Mouse (Mus musculus) kidney, embryonic 16.5 days (tissue): Measurements from ENCODE around the gene Denr. TPM values are rescaled to one million over a fixed set of nuclear protein-coding genes. Genes with fewer than 3 reads are reported as not detected.

ENCODE experiments used
- ATAC-seq: fragments of 200-750 bp; cut with Nextera tagmentation; 2 replicates; pipeline ENCODE4 v1.8.0; 2017; ENCODE audit warnings: moderate TSS enrichment; ENCODE audit not compliant: low FRiP score, low TSS enrichment
- H3K27ac ChIP-seq: fragments of 300-500 bp; sonication (generic); 2 replicates; pipeline ENCODE4 v1.5.1; 2014; ENCODE audit warnings: low read length
- H3K27me3 ChIP-seq: fragments of 300-500 bp; sonication (generic); 2 replicates; pipeline ENCODE4 v1.6.1; 2014; ENCODE audit warnings: low read length, control low read depth, mixed read lengths; ENCODE audit not compliant: insufficient read depth
- H3K36me3 ChIP-seq: fragments of 300-500 bp; sonication (generic); 2 replicates; pipeline ENCODE4 v1.6.1; 2014; ENCODE audit warnings: low read length, control low read depth, mixed read lengths; ENCODE audit not compliant: insufficient read depth
- H3K4me1 ChIP-seq: fragments of 300-500 bp; sonication (generic); 2 replicates; pipeline ENCODE4 v1.6.1; 2014; ENCODE audit warnings: low read length, control low read depth, mixed read lengths; ENCODE audit not compliant: insufficient read depth
- H3K4me2 ChIP-seq: fragments of 300-500 bp; sonication (generic); replicated peaks from 2 replicates; pipeline ENCODE4 v1.6.1; 2014; ENCODE audit warnings: low read depth, low read length
- H3K4me3 ChIP-seq: fragments of 300-500 bp; sonication (generic); 2 replicates; pipeline ENCODE4 v1.5.1; 2014; ENCODE audit warnings: mild to moderate bottlenecking, low read length
- H3K9ac ChIP-seq: fragments of 300-500 bp; sonication (generic); replicated peaks from 2 replicates; pipeline ENCODE4 v1.6.1; 2014; ENCODE audit warnings: low read length
- H3K9me3 ChIP-seq: fragments of 300-500 bp; sonication (generic); 2 replicates; pipeline ENCODE4 v1.6.1; 2016; ENCODE audit warnings: low read length, control low read depth
- WGBS: fragments of 180-500 bp; shearing (Covaris S2); extraction: QIAGEN DNeasy Blood & Tissue Kit; methylation state at CpG from one replicate; pipeline ENCODE4 v1.1.7; 2014; 5-methylcytosine and 5-hydroxymethylcytosine counted together
- polyA plus RNA-seq: library from polyadenylated mRNA; unstranded; fragments of >200 nt; fragmentation: Nextera tagmentation; extraction: Ambion mirVana; gene quantifications from 2 replicates; pipeline ENCODE4 v1.2.1, GENCODE M21; 2015

Gene Denr
- polyA plus RNA-seq, 1 experiment from 2014 or later, result 107 TPM

- peak overlapping the region; percentile 87 for H3K9ac ChIP-seq
- ATAC-seq, result no peak
- peak overlapping the region; percentile 89 for H3K4me2 ChIP-seq
- peak overlapping the region; percentile 77 for H3K4me3 ChIP-seq
- H3K9me3 ChIP-seq, result no peaks in the 10 kb centered on the region
- H3K27me3 ChIP-seq, result 0 out of 2 replicates have a peak, but pooled peaks cover 2% of the 10 kb centered on the region
- peaks cover 49% of the 10 kb centered on the region for H3K4me1 ChIP-seq
- 16% methylated on average over 11 of the region's 11 CpGs for WGBS
- no peaks in the 10 kb centered on the region for H3K36me3 ChIP-seq
- peak overlapping the region; percentile 81 for H3K27ac ChIP-seq
Measured at GRCm38 (mm10) chr5:123974616-123975111, 67.7 kb downstream of the Denr start.

GRCm38 (mm10) chr5:123975668-123976180, 68.7 kb downstream of the Denr start:
- Histone ChIP-seq H3K4me3 (peak overlapping the region; percentile 77; the same call in 1 of the 2 replicates), H3K36me3 (no peaks in the 10 kb centered on the region), H3K4me2 (peak overlapping the region; percentile 89), H3K9ac (peak overlapping the region; percentile 45; the same call in 1 of the 2 replicates), H3K9me3 (no peaks in the 10 kb centered on the region), H3K27ac (peak overlapping the region; percentile 81), H3K27me3 (0 out of 2 replicates have a peak, but pooled peaks cover 2% of the 10 kb centered on the region), H3K4me1 (peaks cover 52% of the 10 kb centered on the region)
- ATAC-seq, result peak; percentile 36
- 49% methylated on average over 6 of the region's 6 CpGs for WGBS

DNA sequence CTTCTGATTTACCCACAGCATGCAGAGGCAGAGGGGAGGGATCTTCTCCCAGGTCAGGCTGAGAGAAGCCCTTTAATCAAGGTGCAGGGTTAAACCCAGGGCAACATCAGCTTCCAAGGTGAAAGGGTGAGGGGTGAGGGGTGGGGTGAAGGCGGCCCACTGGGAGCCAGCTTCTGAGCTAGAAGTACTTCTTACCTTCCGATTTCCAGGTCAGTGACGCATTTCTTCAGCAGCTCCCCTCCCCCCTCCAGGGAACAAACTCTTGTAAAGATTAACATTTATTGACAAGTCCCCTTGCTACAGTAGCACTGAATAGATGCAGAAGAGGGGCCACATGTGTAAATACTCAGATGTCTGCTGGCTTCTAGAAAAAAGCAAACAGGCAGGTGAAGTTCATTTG, 70.3 kb downstream of the Denr start:
- Histone ChIP-seq H3K36me3 (no peaks in the 10 kb centered on the region), H3K4me3 (no peak overlapping the region), H3K9ac (no peak overlapping the region), H3K4me1 (peaks cover 52% of the 10 kb centered on the region), H3K27ac (peak overlapping the region; percentile 81), H3K27me3 (0 out of 2 replicates have a peak, but pooled peaks cover 2% of the 10 kb centered on the region), H3K4me2 (0 out of 2 replicates have a peak overlapping the region, but pooled peaks have one; percentile 1), H3K9me3 (no peaks in the 10 kb centered on the region)
- WGBS, result 45% methylated on average over 3 of the region's 3 CpGs
- no peak for ATAC-seq

DNA sequence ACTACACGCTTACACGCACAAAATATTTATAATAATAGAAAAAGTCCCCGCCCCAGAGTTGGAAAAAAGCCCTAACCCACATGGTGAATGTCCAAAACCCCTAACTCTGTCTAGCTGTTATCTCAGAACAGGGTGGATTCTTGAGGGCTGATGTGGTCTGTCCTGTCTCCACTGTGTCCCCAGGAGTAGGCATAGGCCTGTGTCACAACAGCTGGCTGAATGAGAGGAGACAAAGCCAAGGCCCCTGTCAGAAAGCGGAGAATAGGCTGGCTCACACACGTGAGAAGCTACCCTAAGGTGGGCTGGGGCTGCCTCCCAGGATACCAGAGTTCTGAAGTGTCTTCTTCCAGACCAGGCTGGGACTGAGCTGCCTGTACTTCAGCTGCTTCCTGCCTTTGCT, 71.2 kb downstream of the Denr start:
- Histone ChIP-seq H3K4me3 (no peak overlapping the region), H3K4me2 (no peak overlapping the region), H3K27me3 (0 out of 2 replicates have a peak, but pooled peaks cover 2% of the 10 kb centered on the region), H3K9ac (no peak overlapping the region), H3K9me3 (no peaks in the 10 kb centered on the region), H3K27ac (no peak overlapping the region), H3K36me3 (no peaks in the 10 kb centered on the region), H3K4me1 (peaks cover 52% of the 10 kb centered on the region)
- 85% methylated on average over 5 of the region's 5 CpGs for WGBS
- no peak for ATAC-seq

Other genes with a start within 250 kb of the Denr start
- gene Clip1, start 222.6 kb upstream of the Denr start, polyA plus RNA-seq, result 30.1 and 30.5 TPM in 2 replicates
- gene Zcchc8, start 186.1 kb upstream of the Denr start, polyA plus RNA-seq, result 69.3 and 78.6 TPM in 2 replicates
- 105 and 123 TPM in 2 replicates for gene Rsrc2, start 157.8 kb upstream of the Denr start, polyA plus RNA-seq
- gene Kntc1, start 157.5 kb upstream of the Denr start, polyA plus RNA-seq, result 26.4 and 34.9 TPM in 2 replicates
- gene Hcar2, start 41.7 kb upstream of the Denr start, polyA plus RNA-seq, result not detected in 2 replicates
- gene Hcar1, start 27.2 kb upstream of the Denr start, polyA plus RNA-seq, result 3.0 and 3.2 TPM in 2 replicates
- 3.3 and 4.0 TPM in 2 replicates for gene Gm43518, start 20.2 kb downstream of the Denr start, polyA plus RNA-seq
- 6.3 and 6.8 TPM in 2 replicates for gene Ccdc62, start 23.5 kb downstream of the Denr start, polyA plus RNA-seq
- gene Hip1r, start 66.5 kb downstream of the Denr start, polyA plus RNA-seq, result 23.1 and 25.6 TPM in 2 replicates
- gene Vps37b, start 125.1 kb downstream of the Denr start, polyA plus RNA-seq, result 40.8 and 41.8 TPM in 2 replicates
- gene Abcb9, start 188.6 kb downstream of the Denr start, polyA plus RNA-seq, result 1.3 and 2.6 TPM in 2 replicates
- 30.6 and 32.4 TPM in 2 replicates for gene Ogfod2, start 205.1 kb downstream of the Denr start, polyA plus RNA-seq
- 100 and 102 TPM in 2 replicates for gene Arl6ip4, start 208.9 kb downstream of the Denr start, polyA plus RNA-seq